Mouse (Mus musculus) gonadal fat pad, adult 2 months (tissue): Measurements from ENCODE around the gene Rps16. TPM values are rescaled to one million over a fixed set of nuclear protein-coding genes. Genes with fewer than 3 reads are reported as not detected.

Source experiments
- DNase-seq: peaks from one replicate; pipeline ENCODE4 v3.0.0-alpha.2; 2012; ENCODE audit warnings: low read depth
- polyA plus RNA-seq: library from polyadenylated mRNA; depleted of rRNA; stranded (reverse); fragments of >200 nt; gene quantifications from 2 replicates; pipeline ENCODE4 v1.2.3, GENCODE M21; 2012

Rps16 gene
- polyA plus RNA-seq, 1 experiment = 971 TPM

DNA sequence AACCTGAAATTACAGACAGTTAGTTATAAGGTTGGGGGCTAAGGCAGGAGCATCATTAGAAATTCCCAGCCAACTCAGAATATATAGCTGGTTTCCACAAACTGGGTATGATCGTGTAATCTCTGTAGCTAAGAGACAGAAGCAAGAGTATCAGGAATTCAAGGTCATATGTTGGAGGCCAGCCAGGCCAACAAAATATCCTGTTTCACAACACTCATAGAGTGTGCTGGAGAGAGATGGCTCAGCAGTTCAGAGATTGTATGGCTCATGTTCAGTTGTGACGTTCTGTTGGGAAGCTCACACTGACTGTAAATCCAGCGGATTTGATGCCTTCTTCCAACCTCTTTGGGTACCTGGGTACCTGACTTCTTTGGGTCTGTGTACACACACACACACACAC is 2.7 kb upstream of the Rps16 start:
- DNase-seq = no peak

- DNase-seq = no peak
Observed at GRCm38 (mm10) chr7:28348601-28349000, 1.9 kb upstream of the Rps16 start.

DNA sequence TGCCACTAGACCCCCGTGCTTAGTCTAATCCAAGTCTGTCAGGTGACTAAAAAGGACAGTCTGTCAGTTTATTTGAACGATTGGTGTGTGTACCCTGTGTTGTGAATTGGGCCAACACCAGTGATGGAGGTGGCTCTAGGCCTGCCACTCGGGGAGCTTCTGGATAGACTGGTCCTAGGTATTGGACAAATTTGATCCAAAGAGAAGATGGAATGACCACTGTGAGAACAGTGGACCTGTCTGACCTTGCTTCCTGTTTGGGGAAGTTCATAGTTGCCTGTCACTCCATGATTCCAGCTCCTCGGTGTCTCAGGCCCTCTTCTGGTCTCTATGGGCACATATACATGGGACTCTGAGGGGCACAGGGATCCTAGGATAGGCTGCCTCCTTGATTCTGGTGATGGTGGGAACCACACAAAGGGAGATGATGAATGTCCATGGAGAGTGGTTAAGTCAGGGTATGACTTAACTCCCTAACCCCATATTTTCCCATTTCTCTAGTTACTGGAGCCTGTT is 1.3 kb downstream of the Rps16 start:
- no peak for DNase-seq

DNA sequence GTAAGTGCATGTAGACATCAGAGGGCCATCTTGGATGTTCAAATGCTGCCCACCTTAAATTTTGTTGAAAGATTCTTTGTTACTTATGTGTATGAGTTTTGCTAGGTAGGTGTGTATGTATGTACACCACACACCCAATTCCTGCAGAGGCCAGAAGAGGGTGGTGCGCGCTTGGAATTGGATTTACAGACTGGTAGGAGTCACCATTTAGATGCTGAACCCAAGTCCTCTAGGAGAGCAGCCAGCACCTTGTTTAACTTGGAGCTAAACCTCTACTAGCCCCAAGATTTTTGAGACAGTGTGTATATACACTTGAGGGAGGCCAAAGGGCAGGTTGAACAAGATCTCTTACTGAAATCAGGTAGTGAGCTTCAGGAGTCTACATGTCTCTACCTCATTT is 2.8 kb downstream of the Rps16 start:
- DNase-seq = no peak

- DNase-seq = no peak
Observed at GRCm38 (mm10) chr7:28354113-28354581, 3.7 kb downstream of the Rps16 start.

- DNase-seq = no peak
Observed at GRCm38 (mm10) chr7:28354596-28354995, 4.1 kb downstream of the Rps16 start.

GRCm38 (mm10) chr7:28355221-28355620 is 4.8 kb downstream of the Rps16 start:
- DNase-seq = no peak

DNA sequence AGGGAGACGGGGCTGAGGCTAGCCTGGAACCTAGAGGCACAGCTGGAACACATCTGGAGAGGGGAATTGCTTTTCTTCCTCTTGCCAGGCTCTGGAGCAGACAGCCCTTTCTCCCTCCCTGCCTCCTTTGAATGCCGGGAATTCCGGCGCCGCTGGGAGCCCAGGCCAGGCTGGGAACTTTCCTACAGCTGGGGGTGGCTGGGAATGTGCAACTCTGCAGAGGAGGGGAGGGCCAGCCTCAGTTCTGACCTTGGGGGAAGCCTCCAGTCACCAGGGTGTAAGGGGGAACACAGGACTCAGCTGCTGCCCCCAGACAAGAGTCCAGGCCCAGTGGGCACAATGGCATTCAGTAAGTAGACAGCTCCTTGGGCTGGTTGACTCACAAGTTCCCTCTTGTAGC is 6.5 kb downstream of the Rps16 start:
- DNase-seq = no peak

DNA sequence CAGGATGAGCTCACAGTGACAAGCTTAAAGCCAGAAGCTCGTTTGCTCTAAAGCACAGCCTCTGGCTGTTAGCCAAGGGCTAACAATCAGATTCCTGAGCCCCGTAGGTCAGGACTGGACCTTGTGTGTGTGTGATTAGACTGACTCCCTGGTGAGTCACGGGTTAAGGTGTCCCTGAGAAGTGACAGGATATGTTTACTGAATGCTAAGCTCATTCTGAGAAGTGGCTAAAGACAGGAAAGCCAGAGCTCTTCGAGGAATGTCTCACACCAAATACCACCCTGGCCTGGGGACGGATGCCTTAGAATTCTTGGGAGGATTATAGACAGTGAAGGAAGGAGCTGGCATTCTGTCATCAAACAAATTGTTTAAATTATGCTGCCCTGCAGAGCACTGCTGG is 7.5 kb downstream of the Rps16 start:
- DNase-seq = no peak

DNA sequence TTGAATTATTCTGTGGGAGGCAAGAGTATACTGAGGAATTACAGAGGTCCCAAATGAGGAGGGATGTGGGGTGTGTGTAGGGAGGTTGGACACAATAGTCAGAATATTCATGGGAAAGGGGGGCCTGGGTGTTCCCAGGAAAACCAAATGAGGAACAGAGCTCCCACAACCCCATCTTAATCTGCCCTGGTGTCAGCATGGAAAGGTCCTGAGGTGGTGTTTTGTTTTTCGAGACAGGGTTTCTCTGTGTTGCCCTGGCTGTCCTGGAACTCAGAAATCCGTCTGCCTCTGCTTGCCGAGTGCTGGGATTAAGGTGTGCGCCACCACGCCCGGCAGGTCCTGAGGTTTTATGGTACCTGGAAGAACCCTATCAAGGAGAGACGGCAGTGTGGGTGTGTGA is 8.0 kb downstream of the Rps16 start:
- no peak for DNase-seq

GRCm38 (mm10) chr7:28359854-28360253 is 9.4 kb downstream of the Rps16 start:
- no peak for DNase-seq

- DNase-seq = no peak
Observed at GRCm38 (mm10) chr7:28360291-28360690, 9.8 kb downstream of the Rps16 start.

DNA sequence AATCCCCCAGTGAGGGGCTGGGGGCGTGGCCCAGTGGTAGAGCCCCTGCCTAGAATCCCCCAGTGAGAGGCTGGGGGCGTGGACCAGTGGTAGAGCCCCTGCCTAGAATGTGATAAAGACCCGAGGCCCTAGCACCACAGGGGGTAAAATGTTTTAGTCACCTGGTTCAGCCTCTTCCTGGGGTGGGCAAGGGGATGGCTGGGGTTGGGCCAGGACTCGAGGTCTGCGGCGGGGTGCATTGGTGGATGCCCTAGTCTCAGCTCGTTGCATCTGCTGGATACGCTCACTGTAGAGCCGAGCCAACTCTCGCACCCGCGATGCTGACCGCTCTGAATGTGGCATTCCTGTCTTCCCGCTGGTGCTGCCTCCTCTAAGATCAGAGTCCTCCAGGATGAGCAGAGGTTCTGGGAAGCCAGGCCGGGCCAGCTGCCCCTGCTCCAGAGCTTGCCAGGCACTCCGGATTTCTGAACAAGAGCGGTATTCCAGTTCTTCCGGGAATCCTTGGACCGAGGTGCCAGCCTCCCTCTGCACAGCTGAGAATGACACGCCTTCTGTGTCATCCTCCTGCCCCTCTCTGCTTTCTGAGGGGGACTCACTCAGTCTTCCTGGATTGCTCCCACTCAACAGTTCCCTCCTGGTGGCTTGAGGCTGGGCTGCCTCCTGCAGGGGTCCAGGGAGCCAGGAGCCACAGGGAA is 11.3 kb downstream of the Rps16 start:
- DNase-seq = no peak

GRCm38 (mm10) chr7:28362441-28363060 is 12.1 kb downstream of the Rps16 start:
- no peak for DNase-seq

DNA sequence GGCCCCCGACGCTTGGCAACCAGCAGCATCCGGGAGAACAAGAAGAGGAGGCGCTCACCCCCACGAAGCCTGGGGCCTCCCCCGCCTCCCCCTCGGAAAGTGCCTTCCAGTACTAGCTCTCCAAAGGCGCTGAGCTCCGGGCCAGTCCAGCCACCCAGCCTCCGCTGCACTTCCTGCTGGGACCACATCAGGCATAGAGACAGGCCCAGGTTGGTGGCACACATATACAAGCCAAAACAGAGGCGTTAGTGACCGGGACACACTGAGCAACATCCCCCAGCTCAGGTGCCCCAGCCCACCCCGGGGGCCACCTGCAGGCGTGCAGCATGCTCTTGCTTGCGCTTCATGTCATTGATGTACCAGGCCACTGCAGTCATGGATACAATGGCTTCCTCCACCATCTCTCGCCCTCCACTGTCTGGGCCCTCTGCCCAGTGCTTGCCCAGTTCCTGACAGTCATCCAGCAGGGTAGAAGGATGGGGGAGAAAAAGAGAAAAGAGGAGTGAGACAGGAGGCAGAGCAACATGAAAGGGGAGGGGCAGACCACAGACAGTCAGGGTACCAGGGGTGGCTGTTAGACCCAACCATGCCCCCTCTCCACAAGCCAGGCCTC is 17.3 kb downstream of the Rps16 start:
- DNase-seq = no peak

DNA sequence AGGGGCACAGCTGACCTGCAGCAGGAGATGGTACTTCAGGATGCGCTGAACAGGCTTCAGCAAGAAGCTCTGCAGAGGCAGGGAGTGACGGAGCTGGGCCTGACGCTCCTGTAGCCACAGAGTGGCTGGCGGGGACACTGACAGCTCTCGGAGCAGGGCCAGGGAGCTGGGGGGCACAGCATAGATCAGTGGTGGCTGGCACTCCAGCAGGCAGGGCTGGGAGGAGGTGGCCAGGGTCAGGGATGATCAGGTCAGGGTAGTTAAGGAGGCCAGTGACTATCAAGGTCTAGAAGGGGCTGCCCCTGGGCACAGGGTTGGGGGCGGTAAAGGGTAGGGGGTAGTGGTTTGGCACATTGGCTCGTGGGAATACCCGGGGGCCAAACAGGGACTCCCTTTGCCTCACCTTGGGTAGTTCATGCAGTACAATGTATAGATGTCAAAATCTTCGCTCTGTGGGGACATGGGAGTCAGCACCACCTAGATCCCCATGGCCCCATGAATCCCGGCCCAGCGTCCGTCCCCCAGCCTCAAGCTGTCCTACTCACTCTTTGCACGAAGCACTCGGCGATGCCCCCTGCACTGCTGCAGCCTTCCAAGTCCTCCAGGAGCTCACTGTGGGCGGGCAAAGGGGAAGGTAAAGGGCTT is 17.9 kb downstream of the Rps16 start:
- DNase-seq = no peak

DNA sequence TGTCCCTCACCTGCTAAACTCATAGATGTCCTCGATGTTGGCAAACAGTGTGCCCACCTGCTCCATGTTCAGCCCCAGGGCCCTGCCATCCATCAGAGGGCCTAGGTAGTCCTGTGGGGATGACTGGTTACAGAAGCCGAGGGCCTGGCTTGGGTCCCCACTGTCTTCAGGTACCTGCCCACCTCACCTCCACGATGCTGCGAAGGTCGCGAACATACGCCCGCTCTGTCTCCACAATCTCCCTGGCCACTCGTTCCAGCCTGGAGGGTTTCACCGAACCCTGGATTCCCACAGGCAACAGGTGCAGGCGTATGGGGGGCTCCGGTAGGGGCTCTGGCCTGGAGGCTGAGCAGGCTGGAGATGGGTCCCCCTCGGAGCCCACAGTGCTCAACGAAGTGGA is 19.6 kb downstream of the Rps16 start:
- no peak for DNase-seq

- DNase-seq = no peak
Observed at GRCm38 (mm10) chr7:28370977-28371513, 20.6 kb downstream of the Rps16 start.

DNA sequence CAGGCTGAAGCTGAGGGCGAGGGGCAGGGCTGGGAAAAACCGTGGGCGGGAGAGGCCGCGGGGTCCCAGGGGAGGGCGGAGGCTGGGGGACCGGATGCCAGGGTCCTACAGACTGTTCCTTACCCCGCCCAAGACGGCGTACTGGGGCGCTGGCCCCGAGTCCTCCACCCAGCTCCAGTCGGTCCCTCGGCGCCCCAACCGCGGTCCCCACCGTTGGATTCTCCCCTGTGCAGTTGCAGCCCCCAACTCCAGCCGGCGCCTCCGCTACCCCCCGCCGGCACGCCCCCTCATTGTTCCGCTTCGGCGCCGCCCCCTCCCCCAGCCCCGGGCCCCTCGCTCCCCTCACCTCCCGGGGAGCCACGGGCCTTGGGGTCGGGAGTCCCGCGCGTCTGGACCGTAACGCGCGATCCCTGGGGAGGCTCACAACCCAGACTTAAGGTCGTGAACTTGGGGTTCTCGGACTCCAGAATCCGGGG is 21.1 kb downstream of the Rps16 start:
- no peak for DNase-seq

DNA sequence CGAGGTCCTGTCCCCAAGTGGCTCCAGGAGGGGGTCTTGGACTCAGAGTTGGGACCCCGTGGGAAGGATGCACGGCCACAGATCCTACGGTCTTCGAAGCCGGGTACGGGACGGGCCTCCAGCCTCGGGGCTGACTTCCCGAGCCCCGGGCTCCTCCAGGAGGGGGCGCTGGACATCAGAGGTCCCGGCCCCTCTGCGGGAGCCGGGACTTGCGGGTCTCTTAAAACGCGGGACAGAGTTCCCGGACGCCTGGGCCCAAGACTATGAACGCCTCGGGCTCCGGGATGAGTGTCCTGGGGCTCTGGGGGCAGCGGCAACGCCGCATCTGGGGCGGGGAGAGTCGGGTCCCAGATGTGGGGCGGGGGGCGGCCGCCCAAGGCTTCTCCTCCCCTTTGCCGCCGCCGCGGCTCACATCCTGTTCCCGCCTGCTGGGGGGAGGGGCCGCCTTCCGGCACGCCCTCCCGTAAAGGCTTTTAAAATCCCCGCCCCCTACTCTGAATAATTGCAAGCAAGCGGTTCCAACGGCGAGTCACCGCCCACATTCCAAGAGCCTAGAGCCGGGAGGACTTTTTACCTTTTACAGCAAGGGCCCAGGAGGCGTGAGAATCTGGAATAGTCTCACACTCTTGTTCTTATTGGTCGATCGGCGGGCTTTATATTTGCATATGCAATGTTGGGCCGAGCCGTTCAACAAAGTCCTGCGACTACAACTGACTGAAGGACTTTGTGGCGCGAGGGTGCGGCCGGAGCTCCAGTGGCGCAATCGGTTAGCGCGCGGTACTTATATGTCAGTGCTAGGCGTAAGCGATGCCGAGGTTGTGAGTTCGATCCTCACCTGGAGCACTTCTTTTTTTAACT is 22.0 kb downstream of the Rps16 start, which contains the start of gene Plekhg2:
Gene Plekhg2 (minus strand): TSS at position 349 of the 858 bp plus-strand sequence.
- no peak for DNase-seq

- no peak for DNase-seq
Observed at GRCm38 (mm10) chr7:28373131-28373581, 22.7 kb downstream of the Rps16 start.
